Mouse (Mus musculus): Measurements from ENCODE around the gene Ahcyl2.

Ahcyl2 gene

GRCm38 (mm10) chr6:29914136-29914535 is 146.3 kb downstream of the Ahcyl2 start:
- DNase-seq (ENCODE audit: low spot score) = no peak

GRCm38 (mm10) chr6:29915836-29916235 is 148.0 kb downstream of the Ahcyl2 start:
- no peak for DNase-seq (ENCODE audit: low spot score)

GRCm38 (mm10) chr6:29916530-29917382 is 148.9 kb downstream of the Ahcyl2 start, which contains the start of gene Strip2:
Gene Strip2 (plus strand): TSS chr6:29917012.
- peak; percentile 96 for DNase-seq (ENCODE audit: low spot score)

GRCm38 (mm10) chr6:29917383-29917720 is 149.5 kb downstream of the Ahcyl2 start:
- no peak for DNase-seq (ENCODE audit: low spot score)

- no peak for DNase-seq (ENCODE audit: low spot score)
Measured at GRCm38 (mm10) chr6:29917947-29918346, 150.1 kb downstream of the Ahcyl2 start.

- peak; percentile 78 for DNase-seq (ENCODE audit: low spot score)
Measured at GRCm38 (mm10) chr6:29923501-29923900, 155.7 kb downstream of the Ahcyl2 start.

- no peak for DNase-seq (ENCODE audit: low spot score)
Measured at GRCm38 (mm10) chr6:29925594-29926219, 157.9 kb downstream of the Ahcyl2 start.

- no peak for DNase-seq (ENCODE audit: low spot score)
Measured at GRCm38 (mm10) chr6:29930087-29930486, 162.3 kb downstream of the Ahcyl2 start.

- peak; percentile 58 for DNase-seq (ENCODE audit: low spot score)
Measured at GRCm38 (mm10) chr6:29930665-29931064, 162.9 kb downstream of the Ahcyl2 start.

- DNase-seq (ENCODE audit: low spot score) = no peak
Measured at GRCm38 (mm10) chr6:29931181-29931580, 163.4 kb downstream of the Ahcyl2 start.

GRCm38 (mm10) chr6:29935741-29936140 is 167.9 kb downstream of the Ahcyl2 start:
- DNase-seq (ENCODE audit: low spot score) = no peak

- DNase-seq (ENCODE audit: low spot score) = no peak
Measured at GRCm38 (mm10) chr6:29940428-29940827, 172.6 kb downstream of the Ahcyl2 start.

- DNase-seq (ENCODE audit: low spot score) = no peak
Measured at GRCm38 (mm10) chr6:29941036-29941435, 173.2 kb downstream of the Ahcyl2 start.

- DNase-seq (ENCODE audit: low spot score) = no peak
Measured at GRCm38 (mm10) chr6:29944465-29944864, 176.7 kb downstream of the Ahcyl2 start.

- no peak for DNase-seq (ENCODE audit: low spot score)
Measured at GRCm38 (mm10) chr6:29946568-29946967, 178.8 kb downstream of the Ahcyl2 start.

GRCm38 (mm10) chr6:29947823-29948222 is 180.0 kb downstream of the Ahcyl2 start:
- DNase-seq (ENCODE audit: low spot score) = no peak

GRCm38 (mm10) chr6:29956749-29957148 is 188.9 kb downstream of the Ahcyl2 start:
- DNase-seq (ENCODE audit: low spot score) = no peak

GRCm38 (mm10) chr6:29958669-29959068 is 190.9 kb downstream of the Ahcyl2 start:
- DNase-seq (ENCODE audit: low spot score) = no peak

- no peak for DNase-seq (ENCODE audit: low spot score)
Measured at GRCm38 (mm10) chr6:29961081-29961480, 193.3 kb downstream of the Ahcyl2 start.
